Mouse (Mus musculus) thymus, adult 2 months (tissue): ENCODE results near the gene Plxnb1.

ENCODE experiments used
- CTCF ChIP-seq: fragments of 200-500 bp; IDR thresholded peaks from 2 replicates; pipeline ENCODE4 v1.5.1; 2012; ENCODE audit warnings: mild to moderate bottlenecking, control low read depth, low read length, moderate library complexity, borderline replicate concordance; ENCODE audit not compliant: control insufficient read depth, poor library complexity, insufficient read depth; ENCODE audit errors: extremely low read depth
- POLR2A ChIP-seq: fragments of 200-500 bp; IDR thresholded peaks from 2 replicates; pipeline ENCODE4 v1.6.1; 2012; ENCODE audit warnings: mild to moderate bottlenecking, low read length, control low read depth, moderate library complexity; ENCODE audit not compliant: control insufficient read depth, poor library complexity, insufficient read depth; ENCODE audit errors: extremely low read depth

DNA sequence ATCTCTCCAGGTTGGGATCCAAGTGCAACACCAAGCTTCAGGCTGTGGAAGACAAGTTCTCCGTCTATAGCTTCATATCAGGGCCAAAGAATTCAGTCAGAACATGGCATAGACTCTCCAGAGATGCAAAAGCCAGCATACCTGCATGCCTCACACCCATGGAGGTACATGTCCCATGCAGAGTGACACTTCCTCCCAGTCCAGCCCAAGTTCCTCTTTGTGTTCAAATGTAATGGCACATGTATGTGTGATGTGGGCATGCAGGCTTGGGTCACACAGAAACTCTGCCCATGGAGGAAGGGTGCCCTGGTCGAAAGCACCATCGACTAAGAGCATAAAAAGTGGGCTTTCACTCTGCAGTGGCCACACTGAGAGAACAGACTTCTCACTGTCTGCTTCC is 29.0 kb downstream of the Plxnb1 start:
- no peak for TF ChIP-seq CTCF
- no peak for TF ChIP-seq POLR2A
